In the genomic region with DNA sequence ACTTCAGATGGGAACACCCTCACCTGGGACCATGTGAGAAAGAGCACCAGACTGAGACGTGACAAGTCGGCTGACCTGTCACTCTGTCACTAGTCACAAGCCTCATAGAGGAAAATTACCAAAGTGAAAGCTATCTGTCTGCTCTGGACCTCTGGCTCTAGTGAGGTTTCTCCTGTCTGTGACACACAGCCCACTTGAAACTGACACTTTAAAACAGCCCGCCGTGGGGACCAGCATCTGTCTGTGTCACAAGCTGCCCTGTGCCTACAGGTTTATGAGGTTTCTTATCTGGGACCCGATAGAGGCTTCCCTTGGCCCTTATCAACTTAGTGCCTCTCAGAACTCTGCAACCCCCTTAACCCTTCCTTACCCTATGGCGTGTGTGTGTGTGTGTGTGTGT, we compare ENCODE assay signal across 23 mouse cellular contexts. TPM values are rescaled to one million over a fixed set of nuclear protein-coding genes. Genes with fewer than 3 reads are reported as not detected.
DNase-seq lines count a peak whose midpoint lies in the region; ATAC-seq and TF ChIP-seq lines count a peak whose summit lies in the region.
"Had no signal": no experiment of that assay in that cellular context is flagged by ENCODE, and none has a peak within 500 bp of the region (broad histone marks: within the 10 kb centered on the region; RNA-seq: fewer than 3 reads in every experiment).

No protein-coding gene starts in this region.

- intact Hi-C loops in heart, postnatal 25 days (cut with DNase I): no loop called here

- H3K9me3 ChIP-seq in heart, embryonic 10.5 days: no peaks in the 10 kb centered on the region
- no peaks in the 10 kb centered on the region for H3K9me3 ChIP-seq in heart, embryonic 14.5 days (ENCODE audit: control insufficient read depth, low read length)
- no peaks in the 10 kb centered on the region for H3K9me3 ChIP-seq in heart, postnatal 0 days (replicated peaks; ENCODE audit: control insufficient read depth, low read length)
- no peaks in the 10 kb centered on the region for H3K9me3 ChIP-seq in intestine, embryonic 15.5 days
- H3K9me3 ChIP-seq: embryonic facial prominence, embryonic 12.5 days; hindbrain, embryonic 13.5 days had no signal

- ATAC-seq in heart, embryonic 14.5 days (ENCODE audit: insufficient number of reproducible peaks, insufficient read depth, low FRiP score, low read depth): peak; percentile 83
- ATAC-seq in heart, postnatal 0 days (ENCODE audit: insufficient read depth, low read depth): peak; percentile 49
- peak; percentile 82 for ATAC-seq in intestine, embryonic 15.5 days
- ATAC-seq in megakaryocyte progenitor cell, adult 5-6 weeks (replicated peaks; ENCODE audit: poor library complexity): no peak
- ATAC-seq: activated CD4-positive, CD25-positive, alpha-beta regulatory T cell, adult 4 months; hindbrain, postnatal 0 days; Patski had no signal

- WGBS in heart, embryonic 10.5 days: 15% methylated on average over 6 of the region's 6 CpGs
- WGBS in heart, embryonic 14.5 days: 15% methylated on average over 6 of the region's 6 CpGs
- WGBS in heart, postnatal 0 days: 17% methylated on average over 6 of the region's 6 CpGs
- WGBS in intestine, embryonic 15.5 days: 28% methylated on average over 6 of the region's 6 CpGs

- H3K27ac ChIP-seq in heart, embryonic 10.5 days: peak overlapping the region; percentile 59; the same call in 1 of the 2 replicates
- peak overlapping the region; percentile 30 to 73 for H3K27ac ChIP-seq in heart, embryonic 14.5 days (replicated peaks in 1 of 2; ENCODE audit: control insufficient read depth in 1 of 2, insufficient read depth in 1 of 2, low read depth in 2 of 2, low read length in 2 of 2)
- 0 out of 2 replicates have a peak overlapping the region, but pooled peaks have one; percentile 2 for H3K27ac ChIP-seq in heart, postnatal 0 days (ENCODE audit: low read depth)
- no peak overlapping the region for H3K27ac ChIP-seq in intestine, embryonic 15.5 days
- H3K27ac ChIP-seq: embryonic facial prominence, embryonic 12.5 days; hindbrain, embryonic 13.5 days; hindbrain, postnatal 0 days; kidney, postnatal 0 days had no signal

- H3K27me3 ChIP-seq in heart, embryonic 10.5 days (ENCODE audit: insufficient read depth, poor library complexity, severe bottlenecking): peaks cover 20% of the 10 kb centered on the region
- H3K27me3 ChIP-seq in heart, embryonic 14.5 days (ENCODE audit: control insufficient read depth, insufficient read depth, low read length): no peaks in the 10 kb centered on the region; the same call in 1 of the 2 replicates
- no peaks in the 10 kb centered on the region for H3K27me3 ChIP-seq in heart, postnatal 0 days (ENCODE audit: control insufficient read depth, insufficient read depth, low read length)
- no peaks in the 10 kb centered on the region for H3K27me3 ChIP-seq in intestine, embryonic 15.5 days (replicated peaks)
- H3K27me3 ChIP-seq: CH12.LX; embryonic facial prominence, embryonic 12.5 days; hindbrain, embryonic 13.5 days; Patski had no signal

- no peak overlapping the region for H3K4me3 ChIP-seq in heart, embryonic 10.5 days
- H3K4me3 ChIP-seq in heart, embryonic 14.5 days (ENCODE audit: control insufficient read depth in 1 of 2, insufficient read depth in 1 of 2, low read depth in 1 of 2, low read length in 2 of 2): no peak overlapping the region
- no peak overlapping the region for H3K4me3 ChIP-seq in heart, postnatal 0 days (ENCODE audit: low read depth, low read length)
- H3K4me3 ChIP-seq in intestine, embryonic 15.5 days (replicated peaks): no peak overlapping the region
- H3K4me3 ChIP-seq: embryonic facial prominence, embryonic 12.5 days; hindbrain, embryonic 13.5 days had no signal

- TF ChIP-seq EP300 in heart, postnatal 0 days (IDR thresholded peaks at IDR 0.05; ENCODE audit: low read depth): no peak; the same call in 1 of the 2 replicates

- no peaks in the 10 kb centered on the region for H3K36me3 ChIP-seq in heart, embryonic 10.5 days
- no peaks in the 10 kb centered on the region for H3K36me3 ChIP-seq in heart, embryonic 14.5 days (ENCODE audit: control insufficient read depth, insufficient read depth, low read length)
- no peaks in the 10 kb centered on the region for H3K36me3 ChIP-seq in heart, postnatal 0 days (replicated peaks; ENCODE audit: control insufficient read depth, insufficient read depth, low read length)
- no peaks in the 10 kb centered on the region for H3K36me3 ChIP-seq in intestine, embryonic 15.5 days
- H3K36me3 ChIP-seq: embryonic facial prominence, embryonic 12.5 days; hindbrain, embryonic 13.5 days had no signal

- H3K4me1 ChIP-seq in heart, embryonic 10.5 days: peaks cover 20% of the 10 kb centered on the region
- H3K4me1 ChIP-seq in heart, embryonic 14.5 days (ENCODE audit: control insufficient read depth in 2 of 2, insufficient read depth in 2 of 2, low read length in 2 of 2): peaks cover 10 to 19% of the 10 kb centered on the region in 2 experiments
- H3K4me1 ChIP-seq in heart, postnatal 0 days (ENCODE audit: control insufficient read depth, insufficient read depth): peaks cover 8% of the 10 kb centered on the region; the same call in 1 of the 2 replicates
- peaks cover 5% of the 10 kb centered on the region; the same call in 1 of the 2 replicates for H3K4me1 ChIP-seq in intestine, embryonic 15.5 days (replicated peaks)
- H3K4me1 ChIP-seq: hindbrain, embryonic 13.5 days had no signal

- H3K9ac ChIP-seq in heart, embryonic 14.5 days (ENCODE audit: low read length): no peak overlapping the region
- no peak overlapping the region for H3K9ac ChIP-seq in heart, postnatal 0 days (replicated peaks; ENCODE audit: low read depth, low read length)
- no peak overlapping the region for H3K9ac ChIP-seq in intestine, embryonic 15.5 days
- H3K9ac ChIP-seq: embryonic facial prominence, embryonic 12.5 days; forebrain, postnatal 0 days; hindbrain, embryonic 13.5 days had no signal

- peak overlapping the region; percentile 32 for H3K4me2 ChIP-seq in heart, embryonic 14.5 days (ENCODE audit: low read length)
- no peak overlapping the region; the same call in 1 of the 2 replicates for H3K4me2 ChIP-seq in heart, postnatal 0 days (ENCODE audit: low read depth, low read length)
- no peak overlapping the region; the same call in 1 of the 2 replicates for H3K4me2 ChIP-seq in intestine, embryonic 15.5 days (replicated peaks)
- H3K4me2 ChIP-seq: embryonic facial prominence, embryonic 12.5 days; hindbrain, embryonic 13.5 days had no signal

- peak; percentile 78 for DNase-seq in heart, embryonic 10.5 days (ENCODE audit: low spot score)
- no peak for DNase-seq in heart, adult 18-20 months
- no peak for DNase-seq in heart, postnatal 25 days (ENCODE audit: low spot score)
- peak; percentile 17 for DNase-seq in heart, postnatal 0 days (ENCODE audit: low spot score)
- no peak for DNase-seq in frontal cortex, postnatal 36 days (ENCODE audit: low spot score in 2 of 2)
- DNase-seq: adrenal gland, postnatal 14 days; cerebellum, adult 11-12 months; cerebellum, adult 9-10 months; cerebellum, postnatal 25 days; forebrain, postnatal 0 days; gastrocnemius, postnatal 36 days; kidney, adult 11 months; kidney, adult 9 months had no signal

- TF ChIP-seq CTCF in heart, postnatal 0 days (IDR thresholded peaks at IDR 0.05; ENCODE audit: low read depth): no peak

RNA-seq across cellular contexts. Expression of a gene that starts 41.8 kb away (rescaled TPM):
- 112 and 121 TPM in 2 replicates for polyA plus RNA-seq in heart, embryonic 10.5 days (2016; fragmentation: Nextera tagmentation; extraction: Ambion mirVana)
- 10 to 100 TPM; 90.2 to 91.3 TPM for total RNA-seq in heart, adult 18-20 months (2021)
- 121 and 144 TPM in 2 replicates for polyA plus RNA-seq in heart, embryonic 14.5 days (2014; fragmentation: Nextera tagmentation; extraction: Ambion mirVana)
- 100 to 1,000 TPM in 1 of 2 experiments, 10 to 100 TPM in 1; 90.4 to 120 TPM for total RNA-seq in heart, postnatal 25 days (2021)
- 48.0 and 55.5 TPM in 2 replicates for total RNA-seq in heart, postnatal 0 days (2014; rRNA removed; ENCODE audit: low replicate concordance)
- 52.7 and 54.8 TPM in 2 replicates for polyA plus RNA-seq in heart, postnatal 0 days (2015; fragmentation: Nextera tagmentation; extraction: Ambion mirVana)
- 147 and 163 TPM in 2 replicates for polyA plus RNA-seq in intestine, embryonic 15.5 days (2015; fragmentation: Nextera tagmentation; extraction: Ambion mirVana)
- 0.44 and 1.0 TPM in 2 replicates for total RNA-seq in megakaryocyte progenitor cell, adult 5-6 weeks (2015)
- 0.29 and 0.41 TPM in 2 replicates for total RNA-seq in megakaryocyte progenitor cell, adult 5-6 weeks (2017)
- total RNA-seq: CH12.LX had no signal
- polyA plus RNA-seq: activated CD4-positive, CD25-positive, alpha-beta regulatory T cell, adult 4 months had no signal

Comparison
In these comparisons a context has a peak if more than half of its experiments do, and no peak if none do; other contexts are left out.
1. DNase-seq: peak in heart, embryonic 10.5 days (single experiment) and heart, postnatal 0 days (single experiment); none in heart, adult 18-20 months (0 of 2), heart, postnatal 25 days (single experiment) and frontal cortex, postnatal 36 days (0 of 2).
2. RNA of a gene that starts 41.8 kb away (total RNA-seq): 90.4 to 120 TPM in heart, postnatal 25 days, 90.2 to 91.3 TPM in heart, adult 18-20 months and 48.0 to 55.5 TPM in heart, postnatal 0 days; 0.29 to 1.0 TPM in megakaryocyte progenitor cell, adult 5-6 weeks; every median in the first group is over 10 times any median in the second.